Mouse (Mus musculus): ENCODE data around the gene Hivep3. TPM values are rescaled to one million over a fixed set of nuclear protein-coding genes. Genes with fewer than 3 reads are reported as not detected.

Hivep3 gene
- polyA plus RNA-seq, 1 experiment, result 1.7 TPM

- TF ChIP-seq POLR2A (IDR thresholded peaks at IDR 0.05; ENCODE audit: control insufficient read depth, low read depth, low read length) (no peak), CTCF (IDR thresholded peaks at IDR 0.05; ENCODE audit: control insufficient read depth, insufficient read depth, insufficient replicate concordance, low read depth, low read length) (no peak)
- no peaks in the 10 kb centered on the region for H3K27me3 ChIP-seq (ENCODE audit: control insufficient read depth, insufficient read depth, low read length)
- no peak overlapping the region for H3K27ac ChIP-seq (ENCODE audit: control insufficient read depth, insufficient read depth, low read depth, low read length)
- no peaks in the 10 kb centered on the region for H3K4me1 ChIP-seq (ENCODE audit: control insufficient read depth, insufficient read depth, low read length)
- no peaks in the 10 kb centered on the region for H3K36me3 ChIP-seq (ENCODE audit: control insufficient read depth, insufficient read depth, low read length)
- no peak overlapping the region for H3K4me3 ChIP-seq (ENCODE audit: control insufficient read depth, low read depth, low read length)
These were observed 265.3 kb downstream of the Hivep3 start for GRCm38 (mm10) chr4:119998911-119999310.

DNA sequence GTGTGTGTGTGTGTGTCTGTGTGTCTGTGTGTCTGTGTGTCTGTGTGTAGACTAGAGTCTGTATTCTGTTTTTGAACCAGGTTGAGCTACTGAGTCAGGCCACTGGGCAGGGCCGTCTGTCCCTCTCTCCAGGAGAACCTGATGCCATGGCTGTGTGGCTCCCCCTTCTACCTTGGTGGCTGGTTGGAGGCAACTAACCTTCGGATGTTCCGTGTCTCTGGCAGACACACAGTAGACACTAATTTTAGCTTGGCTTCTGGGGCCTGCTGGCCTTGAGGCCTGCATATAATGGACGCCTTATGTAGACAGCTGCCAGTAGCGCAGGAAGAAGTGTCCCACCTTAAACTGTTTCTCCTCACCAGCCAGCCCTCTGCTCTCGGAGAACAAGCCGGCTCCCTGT lies 267.3 kb downstream of the Hivep3 start:
- Histone ChIP-seq H3K4me1 (ENCODE audit: control insufficient read depth, insufficient read depth, low read length) (no peaks in the 10 kb centered on the region), H3K4me3 (ENCODE audit: control insufficient read depth, low read depth, low read length) (no peak overlapping the region)

GRCm38 (mm10) chr4:120003006-120003405 lies 269.4 kb downstream of the Hivep3 start:
- Histone ChIP-seq H3K4me3 (ENCODE audit: control insufficient read depth, low read depth, low read length) (no peak overlapping the region), H3K27me3 (ENCODE audit: control insufficient read depth, insufficient read depth, low read length) (no peaks in the 10 kb centered on the region), H3K4me1 (ENCODE audit: control insufficient read depth, insufficient read depth, low read length) (no peaks in the 10 kb centered on the region), H3K27ac (ENCODE audit: control insufficient read depth, insufficient read depth, low read depth, low read length) (no peak overlapping the region), H3K36me3 (ENCODE audit: control insufficient read depth, insufficient read depth, low read length) (no peaks in the 10 kb centered on the region)
- TF ChIP-seq CTCF (IDR thresholded peaks at IDR 0.05; ENCODE audit: control insufficient read depth, insufficient read depth, insufficient replicate concordance, low read depth, low read length) (no peak), POLR2A (IDR thresholded peaks at IDR 0.05; ENCODE audit: control insufficient read depth, low read depth, low read length) (no peak)

More for the DNA sequence above, 267.3 kb downstream of the Hivep3 start:
- no peaks in the 10 kb centered on the region for H3K36me3 ChIP-seq (ENCODE audit: control insufficient read depth, insufficient read depth, low read length)
- H3K27me3 ChIP-seq (ENCODE audit: control insufficient read depth, insufficient read depth, low read length), result no peaks in the 10 kb centered on the region
- no peak overlapping the region for H3K27ac ChIP-seq (ENCODE audit: control insufficient read depth, insufficient read depth, low read depth, low read length)
- TF ChIP-seq CTCF (IDR thresholded peaks at IDR 0.05; ENCODE audit: control insufficient read depth, insufficient read depth, insufficient replicate concordance, low read depth, low read length) (no peak), POLR2A (IDR thresholded peaks at IDR 0.05; ENCODE audit: control insufficient read depth, low read depth, low read length) (no peak)

GRCm38 (mm10) chr4:120006046-120006445 lies 272.5 kb downstream of the Hivep3 start:
- H3K27ac ChIP-seq (ENCODE audit: control insufficient read depth, insufficient read depth, low read depth, low read length), result no peak overlapping the region
- H3K4me3 ChIP-seq (ENCODE audit: control insufficient read depth, low read depth, low read length), result no peak overlapping the region
- TF ChIP-seq POLR2A (IDR thresholded peaks at IDR 0.05; ENCODE audit: control insufficient read depth, low read depth, low read length) (no peak), CTCF (IDR thresholded peaks at IDR 0.05; ENCODE audit: control insufficient read depth, insufficient read depth, insufficient replicate concordance, low read depth, low read length) (no peak)
- H3K27me3 ChIP-seq (ENCODE audit: control insufficient read depth, insufficient read depth, low read length), result no peaks in the 10 kb centered on the region
- H3K4me1 ChIP-seq (ENCODE audit: control insufficient read depth, insufficient read depth, low read length), result no peaks in the 10 kb centered on the region
- no peaks in the 10 kb centered on the region for H3K36me3 ChIP-seq (ENCODE audit: control insufficient read depth, insufficient read depth, low read length)

DNA sequence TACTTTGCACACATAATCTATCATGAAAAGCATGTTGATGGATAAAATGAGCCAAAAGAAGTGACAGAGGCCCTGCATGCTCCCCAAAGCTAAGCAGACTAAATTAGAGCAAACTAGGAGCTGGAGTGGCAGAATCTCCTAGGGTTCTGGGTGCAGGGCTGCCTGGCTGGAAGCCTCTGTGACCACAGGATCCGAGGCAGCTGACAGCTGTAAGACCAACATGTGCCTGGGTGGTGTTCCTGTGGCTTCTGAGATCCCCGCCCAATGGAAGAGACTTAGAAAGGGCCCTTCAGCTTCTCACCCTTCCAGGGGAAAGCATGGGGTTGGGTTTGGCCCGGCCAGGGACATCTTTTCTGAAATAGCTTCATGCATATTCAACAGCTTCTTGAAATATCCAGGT lies 274.3 kb downstream of the Hivep3 start:
- Histone ChIP-seq H3K4me3 (ENCODE audit: control insufficient read depth, low read depth, low read length) (no peak overlapping the region), H3K27me3 (ENCODE audit: control insufficient read depth, insufficient read depth, low read length) (no peaks in the 10 kb centered on the region), H3K4me1 (ENCODE audit: control insufficient read depth, insufficient read depth, low read length) (no peaks in the 10 kb centered on the region), H3K36me3 (ENCODE audit: control insufficient read depth, insufficient read depth, low read length) (no peaks in the 10 kb centered on the region), H3K27ac (ENCODE audit: control insufficient read depth, insufficient read depth, low read depth, low read length) (no peak overlapping the region)
- no peak for TF ChIP-seq CTCF (IDR thresholded peaks at IDR 0.05; ENCODE audit: control insufficient read depth, insufficient read depth, insufficient replicate concordance, low read depth, low read length)
- no peak for TF ChIP-seq POLR2A (IDR thresholded peaks at IDR 0.05; ENCODE audit: control insufficient read depth, low read depth, low read length)

GRCm38 (mm10) chr4:120009151-120009550 lies 275.6 kb downstream of the Hivep3 start:
- TF ChIP-seq POLR2A (IDR thresholded peaks at IDR 0.05; ENCODE audit: control insufficient read depth, low read depth, low read length) (no peak), CTCF (IDR thresholded peaks at IDR 0.05; ENCODE audit: control insufficient read depth, insufficient read depth, insufficient replicate concordance, low read depth, low read length) (no peak)
- Histone ChIP-seq H3K4me3 (ENCODE audit: control insufficient read depth, low read depth, low read length) (no peak overlapping the region), H3K27me3 (ENCODE audit: control insufficient read depth, insufficient read depth, low read length) (no peaks in the 10 kb centered on the region), H3K27ac (ENCODE audit: control insufficient read depth, insufficient read depth, low read depth, low read length) (no peak overlapping the region), H3K4me1 (ENCODE audit: control insufficient read depth, insufficient read depth, low read length) (no peaks in the 10 kb centered on the region), H3K36me3 (ENCODE audit: control insufficient read depth, insufficient read depth, low read length) (no peaks in the 10 kb centered on the region)

GRCm38 (mm10) chr4:120011788-120012187 lies 278.2 kb downstream of the Hivep3 start:
- no peaks in the 10 kb centered on the region for H3K27me3 ChIP-seq (ENCODE audit: control insufficient read depth, insufficient read depth, low read length)
- no peak for TF ChIP-seq POLR2A (IDR thresholded peaks at IDR 0.05; ENCODE audit: control insufficient read depth, low read depth, low read length)
- no peak for TF ChIP-seq CTCF (IDR thresholded peaks at IDR 0.05; ENCODE audit: control insufficient read depth, insufficient read depth, insufficient replicate concordance, low read depth, low read length)
- no peaks in the 10 kb centered on the region for H3K36me3 ChIP-seq (ENCODE audit: control insufficient read depth, insufficient read depth, low read length)
- H3K27ac ChIP-seq (ENCODE audit: control insufficient read depth, insufficient read depth, low read depth, low read length), result no peak overlapping the region
- H3K4me3 ChIP-seq (ENCODE audit: control insufficient read depth, low read depth, low read length), result no peak overlapping the region
- H3K4me1 ChIP-seq (ENCODE audit: control insufficient read depth, insufficient read depth, low read length), result no peaks in the 10 kb centered on the region

DNA sequence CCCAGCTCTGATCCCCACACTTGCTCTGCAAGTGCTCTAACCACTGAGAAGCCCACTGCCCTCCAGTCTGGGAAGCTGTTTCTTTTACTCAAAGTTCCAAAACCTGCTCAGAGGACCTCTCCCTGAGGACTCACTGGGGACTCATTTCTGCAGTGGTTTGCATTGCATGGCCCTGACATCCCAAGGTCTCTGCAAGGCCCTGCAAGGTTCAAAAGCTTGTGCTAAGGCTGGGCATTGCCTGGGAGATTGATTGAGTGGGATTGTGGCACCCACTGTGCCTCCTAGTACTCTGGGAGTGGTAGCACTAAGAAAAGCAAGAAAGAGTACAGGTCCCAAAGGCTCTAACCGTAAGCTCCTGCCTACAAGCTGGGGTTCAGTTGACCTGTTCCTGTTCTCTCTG lies 279.3 kb downstream of the Hivep3 start:
- H3K4me1 ChIP-seq (ENCODE audit: control insufficient read depth, insufficient read depth, low read length), result no peaks in the 10 kb centered on the region
- no peaks in the 10 kb centered on the region for H3K36me3 ChIP-seq (ENCODE audit: control insufficient read depth, insufficient read depth, low read length)
- no peak overlapping the region for H3K4me3 ChIP-seq (ENCODE audit: control insufficient read depth, low read depth, low read length)
- no peak for TF ChIP-seq CTCF (IDR thresholded peaks at IDR 0.05; ENCODE audit: control insufficient read depth, insufficient read depth, insufficient replicate concordance, low read depth, low read length)
- TF ChIP-seq POLR2A (IDR thresholded peaks at IDR 0.05; ENCODE audit: control insufficient read depth, low read depth, low read length), result no peak
- no peaks in the 10 kb centered on the region for H3K27me3 ChIP-seq (ENCODE audit: control insufficient read depth, insufficient read depth, low read length)
- H3K27ac ChIP-seq (ENCODE audit: control insufficient read depth, insufficient read depth, low read depth, low read length), result no peak overlapping the region
